Mouse (Mus musculus) stomach, postnatal 0 days (tissue): ENCODE results near the gene Upk1b.

Source experiments
- CTCF ChIP-seq: IDR thresholded peaks from 2 replicates; pipeline ENCODE4 v1.5.1; 2016; ENCODE audit warnings: antibody characterized with exemption, low read depth, mild to moderate bottlenecking, moderate library complexity
- EP300 ChIP-seq: optimal IDR thresholded peaks from 2 replicates; pipeline ENCODE3; 2016; ENCODE audit warnings: antibody characterized with exemption

DNA sequence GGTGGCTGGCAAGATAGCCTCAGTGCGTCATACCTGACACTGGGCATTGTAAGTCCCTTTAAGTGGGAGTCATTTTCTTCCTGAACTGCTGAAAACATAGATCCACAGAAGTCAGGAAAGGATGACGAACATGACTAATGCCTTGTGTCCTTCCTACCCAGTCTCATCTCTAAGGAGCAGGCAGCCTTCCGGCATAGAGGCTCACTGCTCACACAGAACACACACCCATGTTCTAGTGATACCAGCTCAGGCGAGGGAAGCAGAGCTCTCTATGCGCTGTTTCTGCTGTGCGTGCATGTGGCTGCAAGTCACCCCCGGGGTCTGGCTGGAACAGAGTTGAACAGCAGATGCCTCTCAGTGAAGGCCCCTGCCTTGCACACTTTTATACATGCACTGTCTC, 14.8 kb downstream of the Upk1b start:
- no peak for TF ChIP-seq EP300
- no peak for TF ChIP-seq CTCF
